19 mouse cellular contexts compared by ENCODE assay signal in genomic region chr8:125961790-125962189, GRCm38 (mm10). TPM values are rescaled to one million over a fixed set of nuclear protein-coding genes. Genes with fewer than 3 reads are reported as not detected.
DNase-seq lines count a peak whose midpoint lies in the region; ATAC-seq and TF ChIP-seq lines count a peak whose summit lies in the region.
"Had no signal": no experiment of that assay in that cellular context is flagged by ENCODE, and none has a peak within 500 bp of the region (broad histone marks: within the 10 kb centered on the region; RNA-seq: fewer than 3 reads in every experiment).

No protein-coding gene starts in this region.

- H3K9me3 ChIP-seq in hindbrain, postnatal 0 days (ENCODE audit: low read length): peaks cover 6% of the 10 kb centered on the region; the same call in 1 of the 2 replicates
- H3K9me3 ChIP-seq in hindbrain, embryonic 13.5 days: peaks cover 5% of the 10 kb centered on the region; the same call in 1 of the 2 replicates
- H3K9me3 ChIP-seq in neural tube, embryonic 13.5 days: no peaks in the 10 kb centered on the region
- no peaks in the 10 kb centered on the region for H3K9me3 ChIP-seq in neural tube, embryonic 14.5 days (ENCODE audit: control insufficient read depth, low read length)

- no peak overlapping the region for H3K9ac ChIP-seq in hindbrain, postnatal 0 days (replicated peaks; ENCODE audit: low read length)
- H3K9ac ChIP-seq in hindbrain, embryonic 13.5 days: no peak overlapping the region
- no peak overlapping the region for H3K9ac ChIP-seq in neural tube, embryonic 13.5 days
- no peak overlapping the region for H3K9ac ChIP-seq in neural tube, embryonic 14.5 days (replicated peaks; ENCODE audit: low read depth, low read length)
- H3K9ac ChIP-seq: embryonic facial prominence, embryonic 13.5 days; forebrain, embryonic 12.5 days; heart, embryonic 13.5 days had no signal

- no peak overlapping the region for H3K4me2 ChIP-seq in hindbrain, postnatal 0 days (ENCODE audit: low read depth, low read length)
- H3K4me2 ChIP-seq in hindbrain, embryonic 13.5 days: no peak overlapping the region
- no peak overlapping the region for H3K4me2 ChIP-seq in neural tube, embryonic 13.5 days
- no peak overlapping the region for H3K4me2 ChIP-seq in neural tube, embryonic 14.5 days (ENCODE audit: low read depth, low read length)
- H3K4me2 ChIP-seq: embryonic facial prominence, embryonic 13.5 days; forebrain, embryonic 12.5 days; heart, embryonic 13.5 days had no signal

- no peak for ATAC-seq in hindbrain, postnatal 0 days
- ATAC-seq in hindbrain, embryonic 13.5 days (ENCODE audit: low FRiP score): no peak
- ATAC-seq in neural tube, embryonic 13.5 days (ENCODE audit: low read depth): 0 out of 2 replicates have a peak, but pooled peaks have one; percentile 19
- peak; percentile 34; the same call in 1 of the 2 replicates for ATAC-seq in neural tube, embryonic 14.5 days (ENCODE audit: low read depth)
- ATAC-seq: hindbrain, embryonic 16.5 days had no signal

- H3K27ac ChIP-seq in hindbrain, postnatal 0 days: no peak overlapping the region
- no peak overlapping the region for H3K27ac ChIP-seq in hindbrain, embryonic 13.5 days
- no peak overlapping the region for H3K27ac ChIP-seq in neural tube, embryonic 13.5 days (replicated peaks)
- no peak overlapping the region for H3K27ac ChIP-seq in neural tube, embryonic 14.5 days (ENCODE audit: low read depth, low read length)
- H3K27ac ChIP-seq: embryonic facial prominence, embryonic 13.5 days; forebrain, embryonic 12.5 days; gastrocnemius, adult 2 months; heart, embryonic 13.5 days had no signal

- peak; percentile 54 for DNase-seq in hindbrain, postnatal 0 days (ENCODE audit: low spot score)
- no peak for DNase-seq in neural tube, embryonic 10.5 days (ENCODE audit: extremely low spot score, low spot score)
- DNase-seq in kidney, postnatal 36 days: no peak
- DNase-seq: adrenal gland, adult 2 months; adrenal gland, postnatal 25 days; cerebellum, adult 9-11 months; cerebellum, postnatal 36 days; gastrocnemius, adult 2 months; gastrocnemius, postnatal 25 days; heart, postnatal 36 days had no signal

- H3K4me1 ChIP-seq in hindbrain, postnatal 0 days (ENCODE audit: insufficient read depth, low read length): 0 out of 2 replicates have a peak, but pooled peaks cover 7% of the 10 kb centered on the region
- H3K4me1 ChIP-seq in hindbrain, embryonic 13.5 days (replicated peaks): peaks cover 13% of the 10 kb centered on the region
- peaks cover 28% of the 10 kb centered on the region; the same call in 1 of the 2 replicates for H3K4me1 ChIP-seq in neural tube, embryonic 13.5 days (replicated peaks)
- peaks cover 6% of the 10 kb centered on the region; the same call in 1 of the 2 replicates for H3K4me1 ChIP-seq in neural tube, embryonic 14.5 days (ENCODE audit: control insufficient read depth, insufficient read depth, low read length)

- no peak overlapping the region for H3K4me3 ChIP-seq in hindbrain, postnatal 0 days (ENCODE audit: low read length)
- no peak overlapping the region for H3K4me3 ChIP-seq in hindbrain, embryonic 13.5 days
- H3K4me3 ChIP-seq in neural tube, embryonic 13.5 days: no peak overlapping the region
- H3K4me3 ChIP-seq in neural tube, embryonic 14.5 days (ENCODE audit: low read depth, low read length): no peak overlapping the region
- H3K4me3 ChIP-seq: embryonic facial prominence, embryonic 13.5 days; forebrain, embryonic 12.5 days; gastrocnemius, adult 2 months; heart, embryonic 13.5 days had no signal

- no peak for TF ChIP-seq CTCF in hindbrain, postnatal 0 days (IDR thresholded peaks at IDR 0.05; ENCODE audit: low read depth)

- H3K36me3 ChIP-seq in hindbrain, postnatal 0 days (ENCODE audit: insufficient read depth, low read length): no peaks in the 10 kb centered on the region
- H3K36me3 ChIP-seq in hindbrain, embryonic 13.5 days: no peaks in the 10 kb centered on the region
- no peaks in the 10 kb centered on the region for H3K36me3 ChIP-seq in neural tube, embryonic 13.5 days
- H3K36me3 ChIP-seq in neural tube, embryonic 14.5 days (ENCODE audit: control insufficient read depth, insufficient read depth, low read length): no peaks in the 10 kb centered on the region
- H3K36me3 ChIP-seq: embryonic facial prominence, embryonic 13.5 days; forebrain, embryonic 12.5 days; heart, embryonic 13.5 days had no signal

- H3K27me3 ChIP-seq in hindbrain, postnatal 0 days (ENCODE audit: insufficient read depth, low read length): no peaks in the 10 kb centered on the region
- peaks cover 4% of the 10 kb centered on the region; the same call in 1 of the 2 replicates for H3K27me3 ChIP-seq in hindbrain, embryonic 13.5 days
- peaks cover 10% of the 10 kb centered on the region; the same call in 1 of the 2 replicates for H3K27me3 ChIP-seq in neural tube, embryonic 13.5 days
- H3K27me3 ChIP-seq in neural tube, embryonic 14.5 days (ENCODE audit: control insufficient read depth, insufficient read depth, low read length): no peaks in the 10 kb centered on the region

- WGBS in hindbrain, postnatal 0 days: 53% methylated on average over 6 of the region's 6 CpGs
- 73% methylated on average over 6 of the region's 6 CpGs for WGBS in hindbrain, embryonic 13.5 days
- WGBS in neural tube, embryonic 13.5 days: 56% methylated on average over 6 of the region's 6 CpGs
- WGBS in neural tube, embryonic 14.5 days: 45% methylated on average over 6 of the region's 6 CpGs

RNA-seq across cellular contexts. Expression of gene Kcnk1, which starts 33.2 kb away (rescaled TPM):
- 59.6 and 75.5 TPM in 2 replicates for total RNA-seq in hindbrain, postnatal 0 days (2014; rRNA removed)
- 38.2 and 39.3 TPM in 2 replicates for polyA plus RNA-seq in hindbrain, postnatal 0 days (2015; fragmentation: Nextera tagmentation; extraction: Ambion mirVana)
- 10.1 and 13.0 TPM in 2 replicates for polyA plus RNA-seq in hindbrain, embryonic 13.5 days (2015; fragmentation: Nextera tagmentation; extraction: Ambion mirVana)
- 8.2 and 8.5 TPM in 2 replicates for polyA plus RNA-seq in neural tube, embryonic 13.5 days (2015; fragmentation: Nextera tagmentation; extraction: Ambion mirVana)
- 17.0 and 23.7 TPM in 2 replicates for polyA plus RNA-seq in neural tube, embryonic 14.5 days (2014; fragmentation: Nextera tagmentation; extraction: Ambion mirVana)
- total RNA-seq: CH12.LX; granulocyte monocyte progenitor cell, adult 5-6 weeks had no signal

RNA-seq across cellular contexts. Expression of gene Map3k21, which starts 51.5 kb away (rescaled TPM):
- total RNA-seq in hindbrain, postnatal 0 days (2014; rRNA removed): 2.2 and 3.7 TPM in 2 replicates
- polyA plus RNA-seq in hindbrain, postnatal 0 days (2015; fragmentation: Nextera tagmentation; extraction: Ambion mirVana): 0.87 and 0.89 TPM in 2 replicates
- polyA plus RNA-seq in hindbrain, embryonic 13.5 days (2015; fragmentation: Nextera tagmentation; extraction: Ambion mirVana): 0.29 and 0.48 TPM in 2 replicates
- polyA plus RNA-seq in neural tube, embryonic 13.5 days (2015; fragmentation: Nextera tagmentation; extraction: Ambion mirVana): 0.18 and 0.24 TPM in 2 replicates
- 0.45 and 0.51 TPM in 2 replicates for polyA plus RNA-seq in neural tube, embryonic 14.5 days (2014; fragmentation: Nextera tagmentation; extraction: Ambion mirVana)
- total RNA-seq: CH12.LX; granulocyte monocyte progenitor cell, adult 5-6 weeks had no signal

Comparison
In these comparisons a context has a peak if more than half of its experiments do, and no peak if none do; other contexts are left out.
1. ATAC-seq: peak in neural tube, embryonic 13.5 days (single experiment) and neural tube, embryonic 14.5 days (single experiment); none in hindbrain, postnatal 0 days (single experiment) and hindbrain, embryonic 13.5 days (single experiment).